In the genomic region with DNA sequence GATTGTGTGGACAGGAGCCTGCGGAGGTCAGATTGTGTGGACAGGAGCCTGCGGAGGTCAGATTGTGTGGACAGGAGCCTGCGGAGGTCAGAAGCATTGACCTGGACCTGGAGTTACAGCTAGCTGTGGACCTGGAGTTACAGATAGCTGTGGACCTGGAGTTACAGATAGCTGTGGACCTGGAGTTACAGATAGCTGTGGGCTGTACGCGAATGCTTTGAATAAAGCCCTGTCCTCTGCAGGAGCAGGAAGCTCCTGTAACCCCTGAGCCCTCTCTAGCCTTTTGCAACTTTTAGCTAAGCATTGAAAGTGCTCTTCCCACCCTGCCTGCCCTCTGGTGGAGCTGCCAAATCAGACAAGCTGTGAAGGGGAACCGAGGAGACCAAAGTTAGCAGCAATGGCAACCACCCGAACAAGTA, we compare ENCODE assay signal across 7 mouse cellular contexts. TPM values are rescaled to one million over a fixed set of nuclear protein-coding genes. Genes with fewer than 3 reads are reported as not detected.
DNase-seq lines count a peak whose midpoint lies in the region; ATAC-seq and TF ChIP-seq lines count a peak whose summit lies in the region.
"Not testable (repeated sequence)": the region's sequence is repeated elsewhere in the genome, so short reads cannot be mapped to it uniquely, and the experiment has no call there.

No protein-coding gene starts in this region.

- peak overlapping the region; percentile 25; the same call in 1 of the 2 replicates for H3K4me2 ChIP-seq in heart, embryonic 14.5 days (ENCODE audit: low read length)
- H3K4me2 ChIP-seq in kidney, postnatal 0 days (ENCODE audit: low read length); liver, embryonic 15.5 days: not testable (repeated sequence)

- not testable (repeated sequence) for H3K27me3 ChIP-seq in heart, embryonic 14.5 days (ENCODE audit: control insufficient read depth, insufficient read depth, low read length); kidney, postnatal 0 days (ENCODE audit: insufficient read depth, low read length); liver, embryonic 15.5 days

- H3K9me3 ChIP-seq in heart, embryonic 14.5 days (ENCODE audit: control insufficient read depth, low read length); kidney, postnatal 0 days (replicated peaks; ENCODE audit: low read length); liver, embryonic 15.5 days (replicated peaks): not testable (repeated sequence)

- not testable (repeated sequence) for TF ChIP-seq POLR2A in embryonic fibroblast, embryonic 13.5 days (IDR thresholded peaks at IDR 0.05; ENCODE audit: low read depth, low read length)

- 0 out of 2 replicates have a peak overlapping the region, but pooled peaks have one; percentile 16 for H3K9ac ChIP-seq in heart, embryonic 14.5 days (ENCODE audit: low read length)
- H3K9ac ChIP-seq in kidney, postnatal 0 days (ENCODE audit: low read depth, low read length); liver, embryonic 15.5 days: not testable (repeated sequence)

- 51% methylated on average over 7 of the region's 7 CpGs for WGBS in heart, embryonic 14.5 days
- WGBS in kidney, postnatal 0 days: 66% methylated on average over 7 of the region's 7 CpGs
- WGBS in liver, embryonic 15.5 days (ENCODE audit: insufficient replicate concordance): 36% methylated on average over 7 of the region's 7 CpGs

- H3K27ac ChIP-seq in embryonic fibroblast, embryonic 13.5 days (ENCODE audit: insufficient read depth, low read length); kidney, postnatal 0 days; liver, embryonic 15.5 days (replicated peaks): not testable (repeated sequence)
- peak overlapping the region; percentile 55 to 72 for H3K27ac ChIP-seq in heart, embryonic 14.5 days (replicated peaks in 1 of 2; ENCODE audit: control insufficient read depth in 1 of 2, insufficient read depth in 1 of 2, low read depth in 2 of 2, low read length in 2 of 2)

- ATAC-seq in heart, embryonic 14.5 days (ENCODE audit: insufficient number of reproducible peaks, insufficient read depth, low FRiP score, low read depth); kidney, postnatal 0 days (replicated peaks; ENCODE audit: low FRiP score, low read depth): not testable (repeated sequence)
- peak; percentile 86 for ATAC-seq in liver, embryonic 15.5 days (ENCODE audit: insufficient read depth)
- peak; percentile 87 for ATAC-seq in monocyte, adult 5-6 weeks (replicated peaks; ENCODE audit: insufficient number of reproducible peaks, low FRiP score, low TSS enrichment, poor library complexity, severe bottlenecking)

- not testable (repeated sequence) for H3K4me3 ChIP-seq in embryonic fibroblast, embryonic 13.5 days (ENCODE audit: insufficient read depth, low read length); heart, embryonic 14.5 days (ENCODE audit: control insufficient read depth in 1 of 2, insufficient read depth in 1 of 2, low read depth in 1 of 2, low read length in 2 of 2); kidney, postnatal 0 days (replicated peaks; ENCODE audit: low read depth, low read length); liver, embryonic 15.5 days (replicated peaks)

- DNase-seq in adrenal gland, adult 8-10 months: peak; percentile 20
- peak; percentile 51 for DNase-seq in kidney, postnatal 0 days (ENCODE audit: low spot score)
- peak; percentile 44 to 51 for DNase-seq in spleen, postnatal 36 days (ENCODE audit: low spot score in 2 of 2)

- TF ChIP-seq CTCF in embryonic fibroblast, embryonic 13.5 days (IDR thresholded peaks at IDR 0.05; ENCODE audit: borderline replicate concordance, insufficient read depth, low read length): peak; percentile 27; the same call in 1 of the 2 replicates
- TF ChIP-seq CTCF in kidney, postnatal 0 days (IDR thresholded peaks at IDR 0.05; ENCODE audit: low read depth): peak; percentile 59

- H3K4me1 ChIP-seq in embryonic fibroblast, embryonic 13.5 days (ENCODE audit: control insufficient read depth, insufficient read depth, low read length); kidney, postnatal 0 days (replicated peaks; ENCODE audit: insufficient read depth, low read length): not testable (repeated sequence)
- peaks cover 10 to 39% of the 10 kb centered on the region in 2 experiments for H3K4me1 ChIP-seq in heart, embryonic 14.5 days (ENCODE audit: control insufficient read depth in 2 of 2, insufficient read depth in 2 of 2, low read length in 2 of 2)
- peaks cover 12% of the 10 kb centered on the region for H3K4me1 ChIP-seq in liver, embryonic 15.5 days (replicated peaks)

- not testable (repeated sequence) for H3K36me3 ChIP-seq in heart, embryonic 14.5 days (ENCODE audit: control insufficient read depth, insufficient read depth, low read length); kidney, postnatal 0 days (ENCODE audit: insufficient read depth, low read length); liver, embryonic 15.5 days (replicated peaks)

RNA-seq across cellular contexts. Expression of a gene that starts 44.9 kb away (rescaled TPM):
- 10 to 100 TPM in 2 of 4 experiments, 1 to 10 TPM in 2; 5.7 to 13.5 (median 9.9) TPM for total RNA-seq in adrenal gland, adult 8-10 months (2022)
- 4.6 and 5.1 TPM in 2 replicates for polyA plus RNA-seq in embryonic fibroblast, embryonic 13.5 days (2011; ENCODE audit: insufficient read length, low read depth, missing spikeins)
- polyA plus RNA-seq in heart, embryonic 14.5 days (2014; fragmentation: Nextera tagmentation; extraction: Ambion mirVana): 2.3 and 2.8 TPM in 2 replicates
- 1.8 and 2.0 TPM in 2 replicates for polyA plus RNA-seq in kidney, postnatal 0 days (2015; fragmentation: Nextera tagmentation; extraction: Ambion mirVana)
- polyA plus RNA-seq in liver, embryonic 15.5 days (2015; fragmentation: Nextera tagmentation; extraction: Ambion mirVana): 1.9 and 2.2 TPM in 2 replicates
- total RNA-seq in monocyte, adult 5-6 weeks (2017): 194 to 271 TPM (median 196 TPM) in 3 replicates
